Mouse (Mus musculus) limb, embryonic 10.5 days (tissue): ENCODE results near the gene Acad12. TPM values are rescaled to one million over a fixed set of nuclear protein-coding genes. Genes with fewer than 3 reads are reported as not detected.
A peak's percentile ranks its signal among the peaks of the same experiment; 100 is the strongest.
"Not testable (repeated sequence)": the region's sequence is repeated elsewhere in the genome, so short reads cannot be mapped to it uniquely, and the experiment has no call there.

ENCODE experiments used
- DNase-seq: peaks from one replicate; pipeline ENCODE4 v3.0.0-alpha.2; 2017; ENCODE audit warnings: low spot score
- H3K27ac ChIP-seq: fragments of 300-500 bp; sonication (generic); 2 replicates; pipeline ENCODE4 v1.5.1; 2016; ENCODE audit warnings: mild to moderate bottlenecking
- H3K27me3 ChIP-seq: fragments of 300-500 bp; sonication (generic); 2 replicates; pipeline ENCODE4 v1.6.1; 2016; ENCODE audit warnings: low read depth, mild to moderate bottlenecking; ENCODE audit not compliant: poor library complexity, severe bottlenecking
- H3K36me3 ChIP-seq: fragments of 300-500 bp; sonication (generic); 2 replicates; pipeline ENCODE4 v1.6.1; 2016; ENCODE audit warnings: mild to moderate bottlenecking, moderate library complexity
- H3K4me1 ChIP-seq: fragments of 300-500 bp; sonication (generic); 2 replicates; pipeline ENCODE4 v1.6.1; 2016
- H3K4me3 ChIP-seq: fragments of 300-500 bp; sonication (generic); 2 replicates; pipeline ENCODE4 v1.5.1; 2016; ENCODE audit warnings: mild to moderate bottlenecking, moderate library complexity
- H3K9me3 ChIP-seq: fragments of 300-500 bp; sonication (generic); replicated peaks from 2 replicates; pipeline ENCODE4 v1.6.1; 2016; ENCODE audit warnings: mild to moderate bottlenecking
- WGBS: fragments of 180-500 bp; shearing (Covaris S2); methylation state at CpG from one replicate; pipeline ENCODE4 v1.1.7; 2016; 5-methylcytosine and 5-hydroxymethylcytosine counted together
- polyA plus RNA-seq: library from polyadenylated mRNA; unstranded; fragments of >200 nt; fragmentation: Nextera tagmentation; extraction: Ambion mirVana; gene quantifications from 2 replicates; pipeline ENCODE4 v1.2.1, GENCODE M21; 2016

Gene Acad12
- polyA plus RNA-seq, 1 experiment from 2014 or later: 3.5 TPM

DNA sequence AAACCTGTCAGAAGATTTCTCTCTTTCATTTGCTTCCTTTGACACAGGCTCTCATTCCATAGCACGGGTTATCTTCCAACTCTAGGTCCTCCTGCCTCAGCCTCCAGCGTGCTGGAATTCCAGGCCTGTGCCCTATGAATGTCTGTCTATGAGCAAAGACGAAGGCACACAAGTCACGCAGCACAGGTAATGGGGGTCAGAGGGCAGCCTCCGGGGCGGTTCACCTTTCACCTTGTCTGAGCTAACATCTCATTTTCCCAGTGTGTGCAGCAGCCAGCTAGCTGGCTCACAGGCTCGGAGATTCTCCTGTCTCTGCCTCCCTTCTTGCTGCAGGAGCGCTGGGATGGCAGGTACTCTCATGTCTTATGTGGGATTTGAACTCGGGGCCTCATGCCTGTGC, 20.9 kb upstream of the Acad12 start:
- H3K9me3 ChIP-seq: no peaks in the 10 kb centered on the region
- no peaks in the 10 kb centered on the region for H3K4me1 ChIP-seq
- no peaks in the 10 kb centered on the region; the same call in 1 of the 2 replicates for H3K36me3 ChIP-seq
- 91% methylated on average over 9 of the region's 9 CpGs for WGBS
- no peak overlapping the region for H3K27ac ChIP-seq
- no peak overlapping the region for H3K4me3 ChIP-seq
- no peak for DNase-seq
- H3K27me3 ChIP-seq: no peaks in the 10 kb centered on the region

DNA sequence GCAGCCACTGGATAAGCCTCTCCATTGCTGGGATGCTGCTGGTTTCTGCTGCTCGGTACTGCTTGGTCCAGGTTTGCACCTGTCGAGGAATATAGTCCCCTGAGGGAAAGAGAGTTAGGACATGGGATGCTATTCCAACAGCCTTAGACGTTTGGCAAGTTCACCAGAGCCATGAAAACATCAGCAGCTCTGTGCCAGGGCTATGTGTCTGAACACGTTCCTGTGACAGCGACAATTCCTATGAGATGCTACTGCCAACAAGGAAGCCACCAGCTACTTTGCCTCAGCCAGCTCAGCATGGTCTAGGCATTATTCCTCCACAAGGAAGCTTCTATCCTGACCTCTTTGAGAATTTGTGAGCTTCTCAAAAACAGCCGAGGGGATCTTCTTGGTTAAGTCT, 18.6 kb upstream of the Acad12 start:
- no peaks in the 10 kb centered on the region for H3K9me3 ChIP-seq
- H3K4me1 ChIP-seq: 0 out of 2 replicates have a peak, but pooled peaks cover 3% of the 10 kb centered on the region
- H3K4me3 ChIP-seq: no peak overlapping the region
- no peaks in the 10 kb centered on the region; the same call in 1 of the 2 replicates for H3K36me3 ChIP-seq
- DNase-seq: no peak
- no peaks in the 10 kb centered on the region for H3K27me3 ChIP-seq
- WGBS: 82% methylated on average over 6 of the region's 6 CpGs
- no peak overlapping the region for H3K27ac ChIP-seq

DNA sequence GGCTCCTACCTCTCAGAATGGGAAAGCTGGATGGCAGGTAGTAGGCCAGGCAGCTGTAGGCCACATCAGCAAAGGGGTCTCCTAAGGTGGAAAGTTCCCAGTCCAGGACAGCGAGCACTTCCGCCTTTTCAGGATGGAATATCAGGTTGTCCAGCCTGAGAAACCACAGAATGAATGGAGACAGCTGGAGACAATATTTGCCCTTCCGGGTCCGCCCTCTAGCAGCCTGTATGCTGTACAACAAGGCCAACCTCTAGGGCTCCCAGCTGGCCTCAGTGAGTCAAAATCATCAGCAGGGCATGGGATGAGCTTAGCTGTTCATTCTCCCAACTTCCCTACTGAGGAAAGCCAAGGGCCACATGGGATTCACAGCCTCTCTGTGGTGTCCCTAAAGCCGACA, 15.9 kb upstream of the Acad12 start:
- no peak for DNase-seq
- H3K9me3 ChIP-seq: no peaks in the 10 kb centered on the region
- 0 out of 2 replicates have a peak, but pooled peaks cover 3% of the 10 kb centered on the region for H3K4me1 ChIP-seq
- no peak overlapping the region for H3K27ac ChIP-seq
- H3K27me3 ChIP-seq: no peaks in the 10 kb centered on the region
- H3K4me3 ChIP-seq: no peak overlapping the region
- WGBS: 89% methylated on average over 5 of the region's 5 CpGs
- H3K36me3 ChIP-seq: no peaks in the 10 kb centered on the region

DNA sequence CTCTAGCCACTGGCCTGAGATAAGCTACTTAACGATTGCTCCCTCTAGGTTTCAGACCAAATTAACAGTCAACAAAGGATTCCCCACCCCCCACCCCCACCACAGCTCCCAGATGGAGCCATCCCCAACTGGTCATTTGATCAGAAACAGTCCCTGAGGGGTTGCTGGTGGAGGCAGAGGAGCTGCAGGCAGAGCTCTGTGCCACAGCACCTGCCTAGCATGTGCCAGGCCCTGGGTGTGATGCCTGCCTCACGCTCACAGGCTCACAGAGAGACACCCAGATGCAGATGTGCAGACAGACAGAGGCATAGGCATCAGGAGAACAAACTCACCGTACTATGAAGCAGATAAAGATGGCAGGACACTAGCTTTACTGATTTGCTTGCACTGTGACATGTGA, 14.1 kb upstream of the Acad12 start:
- Histone ChIP-seq H3K4me1 (0 out of 2 replicates have a peak, but pooled peaks cover 3% of the 10 kb centered on the region), H3K9me3 (no peaks in the 10 kb centered on the region), H3K27me3 (no peaks in the 10 kb centered on the region), H3K4me3 (no peak overlapping the region), H3K27ac (no peak overlapping the region), H3K36me3 (no peaks in the 10 kb centered on the region)
- 45% methylated on average over 3 of the region's 3 CpGs for WGBS
- DNase-seq: no peak

DNA sequence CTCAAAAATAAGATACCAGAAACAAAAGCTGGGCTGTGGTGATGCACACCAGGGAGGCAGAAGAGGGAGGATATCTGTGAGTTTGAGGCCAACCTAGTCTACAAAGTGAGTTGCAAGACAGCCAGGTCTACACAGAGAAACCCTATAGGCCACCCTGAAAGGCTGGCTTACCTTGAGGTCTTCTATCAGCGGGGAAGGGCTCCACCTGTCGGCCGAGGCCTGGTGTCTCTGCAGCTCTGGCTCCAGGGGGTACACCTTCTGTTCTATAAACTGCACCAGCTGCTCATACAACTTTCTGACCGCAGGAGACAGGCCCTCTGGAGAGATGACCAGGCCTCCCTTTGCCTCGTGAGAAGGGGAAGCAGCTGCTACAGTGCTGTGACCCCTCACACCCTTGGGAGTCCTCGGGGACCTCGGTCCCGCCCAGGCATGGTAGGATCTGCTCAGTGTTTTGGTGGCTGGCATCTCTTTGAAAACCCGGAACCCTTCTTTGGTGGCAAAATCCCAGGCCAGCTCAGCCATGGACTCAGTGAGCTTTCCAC, 12.4 kb upstream of the Acad12 start:
- H3K4me3 ChIP-seq, H3K4me1 ChIP-seq: not testable (repeated sequence)
- 59% methylated on average over 9 of the region's 9 CpGs for WGBS

DNA sequence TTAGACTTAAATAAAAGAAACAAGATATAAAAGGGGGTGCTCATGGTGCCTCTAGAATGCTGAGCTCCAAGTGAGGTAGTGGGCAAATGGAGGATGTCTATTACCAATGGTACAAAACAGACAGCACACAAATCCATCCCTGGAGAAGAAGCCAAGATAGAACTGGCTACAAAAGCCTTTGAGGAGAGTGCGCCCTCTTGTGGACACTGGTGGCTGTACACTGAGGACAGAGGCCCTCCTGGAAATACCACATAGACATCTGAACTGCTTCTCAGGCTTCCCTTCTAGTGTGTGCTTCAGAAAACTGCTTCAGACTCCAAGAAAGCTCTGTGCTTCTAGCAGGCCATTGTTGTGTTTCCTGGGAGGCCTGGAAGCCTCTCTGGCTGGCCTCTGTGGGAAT, 9.1 kb upstream of the Acad12 start:
- peak; percentile 79 for DNase-seq
- no peaks in the 10 kb centered on the region for H3K9me3 ChIP-seq
- H3K4me3 ChIP-seq: no peak overlapping the region
- 0 out of 2 replicates have a peak, but pooled peaks cover 3% of the 10 kb centered on the region for H3K4me1 ChIP-seq
- H3K36me3 ChIP-seq: 0 out of 2 replicates have a peak, but pooled peaks cover 2% of the 10 kb centered on the region
- no peak overlapping the region for H3K27ac ChIP-seq
- 0% methylated on average over 1 of the region's 1 CpGs for WGBS
- H3K27me3 ChIP-seq: no peaks in the 10 kb centered on the region

More for the DNA sequence above, 12.4 kb upstream of the Acad12 start:
- H3K27me3 ChIP-seq, H3K27ac ChIP-seq, H3K9me3 ChIP-seq, DNase-seq, H3K36me3 ChIP-seq: not testable (repeated sequence)

DNA sequence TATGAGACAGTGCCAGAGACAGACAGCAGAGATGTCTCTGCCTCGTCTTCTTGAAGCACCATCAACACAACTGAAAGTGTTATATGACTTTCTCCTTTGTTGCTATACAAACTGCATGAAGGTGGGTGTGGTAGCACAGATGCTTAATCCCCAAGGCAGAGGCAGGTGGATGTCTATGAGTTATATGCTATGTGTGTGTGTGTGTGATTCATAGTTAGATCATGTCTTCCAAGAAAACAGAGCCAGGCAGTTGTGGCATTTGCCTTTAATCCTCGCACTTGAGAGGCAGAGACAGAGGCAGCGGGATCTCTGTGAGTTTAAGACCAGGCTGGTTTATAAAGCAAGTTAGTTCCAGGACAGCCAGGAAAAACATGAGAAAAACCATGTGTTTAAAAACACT, 4.5 kb upstream of the Acad12 start:
- 92% methylated on average over 3 of the region's 3 CpGs for WGBS
- peaks cover 8% of the 10 kb centered on the region for H3K4me1 ChIP-seq

DNA sequence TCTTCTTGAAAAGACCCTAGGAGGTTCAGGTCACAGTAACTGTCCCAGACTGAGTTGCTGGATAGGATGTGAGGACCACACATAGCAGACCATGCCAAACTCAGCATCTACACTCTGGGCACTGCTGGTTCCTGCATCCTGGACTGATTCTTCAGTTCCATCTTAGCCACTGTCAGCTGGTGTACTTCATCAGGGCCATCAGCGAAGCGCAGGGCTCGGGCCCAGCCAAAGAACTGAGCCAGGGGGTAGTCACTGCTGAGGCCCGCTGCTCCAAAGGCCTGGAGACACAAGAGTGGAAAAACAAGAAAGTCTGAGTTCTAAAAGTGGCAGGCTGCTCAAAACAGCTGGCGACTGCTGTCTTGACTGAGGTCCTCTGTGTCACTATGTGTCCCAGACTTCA, 2.4 kb upstream of the Acad12 start:
- Histone ChIP-seq H3K9me3 (no peaks in the 10 kb centered on the region), H3K36me3 (0 out of 2 replicates have a peak, but pooled peaks cover 8% of the 10 kb centered on the region), H3K27ac (no peak overlapping the region), H3K4me3 (no peak overlapping the region), H3K27me3 (no peaks in the 10 kb centered on the region), H3K4me1 (peaks cover 13% of the 10 kb centered on the region)
- WGBS: 97% methylated on average over 5 of the region's 5 CpGs
- no peak for DNase-seq

More for the DNA sequence above, 4.5 kb upstream of the Acad12 start:
- no peak for DNase-seq
- Histone ChIP-seq H3K27me3 (no peaks in the 10 kb centered on the region), H3K27ac (no peak overlapping the region), H3K36me3 (0 out of 2 replicates have a peak, but pooled peaks cover 8% of the 10 kb centered on the region), H3K4me3 (no peak overlapping the region), H3K9me3 (no peaks in the 10 kb centered on the region)

DNA sequence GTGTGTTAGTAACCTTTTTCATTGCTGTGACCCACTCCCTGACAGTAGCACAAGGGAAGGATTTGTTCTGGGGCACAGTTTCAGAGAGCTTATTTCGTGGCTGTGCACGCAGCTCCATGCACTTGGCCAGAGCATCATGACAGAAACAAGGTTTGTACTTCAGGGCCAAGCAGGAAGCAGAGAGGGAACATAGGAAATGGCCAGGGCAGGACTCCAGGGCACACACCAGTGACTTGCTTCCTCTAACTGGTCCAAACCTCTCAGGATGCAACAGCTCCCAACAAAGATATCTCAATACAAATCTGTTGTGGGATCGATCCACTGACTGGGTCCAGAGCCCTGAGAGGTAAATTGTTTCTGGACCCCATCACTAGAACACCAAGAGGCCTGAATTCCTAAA, 3.8 kb downstream of the Acad12 start:
- 89% methylated on average over 3 of the region's 3 CpGs for WGBS
- H3K27ac ChIP-seq, DNase-seq, H3K4me3 ChIP-seq, H3K27me3 ChIP-seq, H3K9me3 ChIP-seq, H3K36me3 ChIP-seq: not testable (repeated sequence)
- peaks cover 12% of the 10 kb centered on the region for H3K4me1 ChIP-seq

DNA sequence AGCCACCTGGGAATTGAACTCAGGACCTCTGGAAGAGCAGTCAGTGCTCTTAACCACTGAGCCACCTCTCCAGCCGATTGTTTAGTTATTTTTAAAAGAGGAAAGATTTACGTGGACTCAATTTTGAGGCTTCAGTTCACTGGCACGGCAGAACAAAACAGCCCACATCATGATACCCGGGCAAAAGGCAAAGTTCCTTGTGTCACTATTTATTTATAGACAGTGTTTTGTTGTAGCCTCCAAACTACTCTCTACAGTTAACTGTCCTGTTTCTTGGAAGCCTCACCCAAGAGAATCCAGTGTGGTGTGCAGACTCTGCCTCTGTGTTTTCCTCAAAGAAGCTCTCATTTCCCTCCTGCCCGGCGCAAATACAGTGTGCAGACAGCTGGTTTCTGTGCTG, 6.7 kb downstream of the Acad12 start:
- 91% methylated on average over 6 of the region's 6 CpGs for WGBS
- Histone ChIP-seq H3K27me3 (no peaks in the 10 kb centered on the region), H3K4me1 (no peaks in the 10 kb centered on the region), H3K4me3 (no peak overlapping the region), H3K9me3 (no peaks in the 10 kb centered on the region), H3K36me3 (no peaks in the 10 kb centered on the region), H3K27ac (no peak overlapping the region)
- no peak for DNase-seq

DNA sequence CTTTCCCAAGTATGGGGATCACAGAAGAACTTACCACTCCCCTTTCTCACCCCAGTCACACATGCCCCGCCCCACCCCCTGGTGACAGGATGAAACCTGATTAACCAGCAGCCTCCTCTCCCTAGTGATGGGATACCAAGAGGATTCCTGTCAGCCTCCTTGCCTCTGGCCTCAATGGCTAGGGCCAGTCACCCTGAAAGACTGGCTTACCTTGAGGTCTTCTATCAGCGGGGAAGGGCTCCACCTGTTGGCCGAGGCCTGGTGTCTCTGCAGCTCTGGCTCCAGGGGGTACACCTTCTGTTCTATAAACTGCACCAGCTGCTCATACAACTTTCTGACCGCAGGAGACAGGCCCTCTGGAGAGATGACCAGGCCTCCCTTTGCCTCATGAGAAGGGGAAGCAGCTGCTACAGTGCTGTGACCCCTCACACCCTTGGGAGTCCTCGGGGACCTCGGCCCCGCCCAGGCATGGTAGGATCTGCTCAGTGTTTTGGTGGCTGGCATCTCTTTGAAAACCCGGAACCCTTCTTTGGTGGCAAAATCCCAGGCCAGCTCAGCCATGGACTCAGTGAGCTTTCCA, 9.1 kb downstream of the Acad12 start:
- not testable (repeated sequence) for DNase-seq, H3K27me3 ChIP-seq, H3K36me3 ChIP-seq, H3K4me3 ChIP-seq, H3K27ac ChIP-seq, H3K9me3 ChIP-seq, H3K4me1 ChIP-seq
- WGBS: 52% methylated on average over 8 of the region's 8 CpGs

DNA sequence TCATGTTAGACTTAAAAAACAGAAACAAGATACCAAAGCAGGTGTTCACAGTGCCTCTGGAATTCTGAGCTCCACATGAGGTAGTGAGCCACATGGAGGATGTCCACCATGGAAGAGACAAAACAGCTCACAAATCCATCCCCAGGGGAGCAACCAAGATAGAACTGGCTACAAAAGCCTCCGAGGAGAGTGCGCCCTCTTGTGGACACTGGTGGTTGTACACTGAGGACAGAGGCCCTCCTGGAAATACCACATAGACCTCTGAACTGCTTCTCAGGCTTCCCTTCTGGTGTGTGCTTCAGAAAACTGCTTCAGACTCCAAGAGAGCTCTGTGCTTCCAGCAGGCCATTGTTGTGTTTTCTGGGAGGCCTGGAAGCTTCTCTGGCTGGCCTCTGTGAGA, 12.6 kb downstream of the Acad12 start:
- H3K9me3 ChIP-seq: no peaks in the 10 kb centered on the region
- H3K27me3 ChIP-seq: 0 out of 2 replicates have a peak, but pooled peaks cover 4% of the 10 kb centered on the region
- H3K36me3 ChIP-seq: no peaks in the 10 kb centered on the region
- H3K4me3 ChIP-seq: no peak overlapping the region
- DNase-seq: peak; percentile 87
- 4% methylated on average over 2 of the region's 2 CpGs for WGBS
- H3K27ac ChIP-seq: no peak overlapping the region
- no peaks in the 10 kb centered on the region for H3K4me1 ChIP-seq

DNA sequence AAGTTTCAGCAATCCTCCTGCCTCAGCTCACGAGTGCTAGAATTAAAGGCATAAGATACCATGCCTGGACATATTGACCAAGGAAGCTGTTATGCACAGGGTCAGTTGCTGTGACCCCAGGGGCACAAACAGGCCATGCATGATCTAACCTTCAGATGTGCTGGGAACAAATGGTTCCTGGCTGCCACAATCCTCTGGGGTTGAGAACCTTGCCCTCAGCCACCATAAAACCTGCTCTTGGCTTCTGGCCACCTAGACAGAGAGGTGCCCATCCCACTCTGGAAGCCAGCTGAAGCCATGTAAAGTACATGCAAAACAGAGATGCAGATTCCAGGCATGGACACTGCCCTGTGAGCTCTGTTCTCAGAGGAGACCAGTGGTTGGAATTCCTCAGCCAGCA, 14.9 kb downstream of the Acad12 start:
- 84% methylated on average over 1 of the region's 1 CpGs for WGBS
- H3K36me3 ChIP-seq, DNase-seq, H3K27ac ChIP-seq, H3K4me1 ChIP-seq, H3K4me3 ChIP-seq, H3K9me3 ChIP-seq: not testable (repeated sequence)
- H3K27me3 ChIP-seq: 0 out of 2 replicates have a peak, but pooled peaks cover 11% of the 10 kb centered on the region
